Mouse (Mus musculus) liver, embryonic 14.5 days (tissue): ENCODE results near the gene Fbxo10. TPM values are rescaled to one million over a fixed set of nuclear protein-coding genes. Genes with fewer than 3 reads are reported as not detected.
"Not testable (repeated sequence)": the region's sequence is repeated elsewhere in the genome, so short reads cannot be mapped to it uniquely, and the experiment has no call there.

Source experiments
- ATAC-seq: fragments of 200-750 bp; cut with Nextera tagmentation; 2 replicates; pipeline ENCODE4 v1.8.0; 2017; ENCODE audit warnings: moderate number of reproducible peaks, mild to moderate bottlenecking, moderate library complexity; ENCODE audit not compliant: insufficient read depth
- DNase-seq, 3 experiments: peaks; one replicate each; pipeline ENCODE4 v3.0.0-alpha.2; 2012 to 2013; ENCODE audit warnings: low read depth in 3 of 3, low spot score in 3 of 3
- H3K27ac ChIP-seq: fragments of 300-500 bp; sonication (generic); 2 replicates; pipeline ENCODE4 v1.5.1; 2014; ENCODE audit warnings: moderate library complexity, mild to moderate bottlenecking, control low read depth, inconsistent platforms
- H3K27me3 ChIP-seq: fragments of 300-500 bp; sonication (generic); 2 replicates; pipeline ENCODE4 v1.6.1; 2014; ENCODE audit warnings: mild to moderate bottlenecking, low read length, moderate library complexity; ENCODE audit not compliant: control insufficient read depth, insufficient read depth
- H3K36me3 ChIP-seq: fragments of 300-500 bp; sonication (generic); replicated peaks from 2 replicates; pipeline ENCODE4 v1.6.1; 2014; ENCODE audit warnings: low read depth; ENCODE audit not compliant: control insufficient read depth, insufficient read depth
- H3K4me1 ChIP-seq, 2 experiments: fragments of 200-500 bp in 1 of 2; fragments of 300-500 bp in 1 of 2; sonication (generic) in 1 of 2; replicated peaks; 2 replicates each; pipeline ENCODE4 v1.6.1; 2012 to 2014; ENCODE audit warnings: antibody characterized with exemption in 1 of 2, inconsistent platforms in 1 of 2, low read length in 1 of 2; ENCODE audit not compliant: control insufficient read depth in 2 of 2, insufficient read depth in 2 of 2
- H3K4me2 ChIP-seq: fragments of 300-500 bp; sonication (generic); 2 replicates; pipeline ENCODE4 v1.6.1; 2014; ENCODE audit warnings: low read depth, mild to moderate bottlenecking, control low read depth, moderate library complexity
- H3K4me3 ChIP-seq, 2 experiments: fragments of 200-500 bp in 1 of 2; fragments of 300-500 bp in 1 of 2; sonication (generic) in 1 of 2; 2 replicates each; pipeline ENCODE4 v1.5.1; 2012 to 2014; ENCODE audit warnings: low read depth in 2 of 2, low read length in 2 of 2, mild to moderate bottlenecking in 2 of 2, control low read depth in 1 of 2, inconsistent platforms in 1 of 2, moderate library complexity in 1 of 2; ENCODE audit not compliant: insufficient read depth in 1 of 2
- H3K9ac ChIP-seq: fragments of 300-500 bp; sonication (generic); replicated peaks from 2 replicates; pipeline ENCODE4 v1.6.1; 2014; ENCODE audit warnings: mild to moderate bottlenecking, control low read depth, moderate library complexity
- H3K9me3 ChIP-seq: fragments of 300-500 bp; sonication (generic); 2 replicates; pipeline ENCODE4 v1.6.1; 2016; ENCODE audit warnings: low read length, mixed read lengths; ENCODE audit not compliant: control insufficient read depth
- CTCF ChIP-seq: IDR thresholded peaks from 2 replicates; pipeline ENCODE4 v1.5.1; 2016; ENCODE audit warnings: antibody characterized with exemption, low read depth, control low read depth
- EP300 ChIP-seq: IDR thresholded peaks from 2 replicates; pipeline ENCODE4 v1.6.1; 2016; ENCODE audit warnings: antibody characterized with exemption, low read depth
- WGBS: fragments of 180-500 bp; shearing (Covaris S2); extraction: QIAGEN DNeasy Blood & Tissue Kit; methylation state at CpG from one replicate; pipeline ENCODE4 v1.1.7; 2014; ENCODE audit not compliant: insufficient replicate concordance; 5-methylcytosine and 5-hydroxymethylcytosine counted together
- polyA plus RNA-seq, 2 experiments: library from polyadenylated mRNA; depleted of rRNA in 1 of 2; stranded (reverse) in 1 of 2; unstranded in 1 of 2; fragments of >200 nt; fragmentation: Nextera tagmentation in 1 of 2; extraction: Ambion mirVana in 1 of 2; gene quantifications; 2 replicates each; pipeline versions ENCODE4 v1.2.1 to v1.2.3; 2012 to 2014

Gene Fbxo10
- polyA plus RNA-seq, 2 experiments, result 2.4 to 4.3 TPM

DNA sequence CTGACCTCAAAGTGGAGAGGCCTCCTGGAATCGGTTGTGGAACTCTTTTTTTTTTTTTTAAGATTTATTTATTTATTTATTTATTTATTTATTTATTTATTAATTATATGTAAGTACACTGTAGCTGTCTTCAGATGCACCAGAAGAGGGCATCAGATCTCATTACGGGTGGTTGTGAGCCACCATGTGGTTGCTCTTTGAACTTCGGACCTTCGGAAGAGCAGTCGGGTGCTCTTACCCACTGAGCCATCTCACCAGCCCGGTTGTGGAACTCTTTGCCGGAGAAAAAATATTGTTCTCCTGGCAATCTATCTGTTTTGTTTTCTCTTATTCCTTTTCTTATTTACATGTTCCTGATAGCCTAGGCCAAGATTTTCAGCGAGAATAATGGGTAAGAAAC lies 45.5 kb downstream of the Fbxo10 start:
- peak; percentile 41 for TF ChIP-seq CTCF

DNA sequence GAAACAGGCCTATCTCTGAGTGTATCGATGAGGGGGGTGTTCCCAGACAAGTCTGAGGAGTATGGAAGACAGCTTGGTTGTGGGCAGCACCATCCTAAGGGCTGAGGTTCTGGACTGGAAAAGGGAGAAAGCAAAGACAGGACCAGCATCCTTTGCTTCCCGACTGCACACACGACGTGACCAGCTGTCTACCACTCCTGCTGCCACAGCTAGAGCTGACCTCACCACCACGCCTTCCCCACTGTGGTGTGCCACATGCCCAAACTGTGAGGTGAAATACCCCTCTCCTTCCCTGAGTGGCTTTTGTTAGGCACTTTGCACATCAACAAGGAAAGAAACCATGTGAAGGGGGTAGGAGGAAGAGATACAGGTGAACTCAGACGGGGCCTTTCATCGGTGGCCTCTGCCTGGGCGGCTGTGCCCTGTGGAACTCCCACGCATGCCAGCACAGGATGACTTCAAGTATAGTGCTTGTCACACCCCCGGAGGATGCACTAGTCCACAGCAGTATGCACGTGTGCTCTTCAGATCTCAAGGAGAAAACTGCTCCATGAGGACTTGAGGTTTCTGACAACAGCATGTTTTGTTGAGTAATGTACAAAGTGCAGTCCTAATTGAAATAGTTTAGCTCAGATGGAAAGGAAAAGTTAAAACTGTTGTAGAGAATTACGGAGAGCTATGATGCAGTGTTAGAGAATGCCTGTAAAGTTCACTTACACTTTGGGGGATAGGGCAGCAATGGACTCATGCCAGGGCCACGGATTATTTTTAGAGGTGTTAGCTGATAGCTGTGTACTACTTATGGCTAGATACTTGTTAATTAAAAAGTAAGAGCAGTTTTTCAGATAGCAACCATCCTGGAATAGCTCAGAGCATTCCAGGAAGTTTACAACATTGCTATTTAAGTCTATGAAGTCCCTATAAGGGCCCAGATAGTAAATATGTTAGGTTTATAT lies 46.7 kb downstream of the Fbxo10 start:
- no peaks in the 10 kb centered on the region for H3K9me3 ChIP-seq
- ATAC-seq (no peak), DNase-seq (no peak)
- H3K9ac ChIP-seq, result no peak overlapping the region
- TF ChIP-seq CTCF, result no peak
- TF ChIP-seq EP300, result no peak
- no peaks in the 10 kb centered on the region for H3K27me3 ChIP-seq
- H3K4me1 ChIP-seq, result no peaks in the 10 kb centered on the region
- no peak overlapping the region for H3K4me3 ChIP-seq
- H3K27ac ChIP-seq, result no peak overlapping the region
- H3K4me2 ChIP-seq, result no peak overlapping the region
- WGBS, result 78% methylated on average over 13 of the region's 13 CpGs
- no peaks in the 10 kb centered on the region for H3K36me3 ChIP-seq

More for the DNA sequence above, 45.5 kb downstream of the Fbxo10 start:
- not testable (repeated sequence) for H3K9me3 ChIP-seq, H3K27ac ChIP-seq, H3K9ac ChIP-seq, H3K4me2 ChIP-seq, ATAC-seq, H3K4me3 ChIP-seq, H3K4me1 ChIP-seq, DNase-seq, H3K27me3 ChIP-seq, H3K36me3 ChIP-seq
- WGBS, result 35% methylated on average over 8 of the region's 8 CpGs

DNA sequence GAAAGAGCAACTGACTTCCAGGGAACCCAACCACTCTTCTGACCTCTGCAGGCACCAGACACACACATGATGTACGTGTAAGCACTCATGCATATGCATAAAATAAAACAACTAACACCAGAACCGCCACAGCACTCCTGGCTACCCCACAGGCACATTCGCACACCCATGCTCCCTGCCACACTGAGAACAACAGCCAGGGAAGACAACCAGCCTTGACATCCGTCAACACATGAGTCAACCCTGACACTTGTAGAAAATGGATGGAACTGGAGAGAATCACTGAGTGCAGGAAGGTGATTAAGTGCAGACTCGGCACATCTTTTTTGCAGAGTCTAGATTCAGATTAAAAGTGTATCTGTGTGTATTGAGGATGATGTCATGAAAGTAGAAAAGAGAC lies 47.8 kb downstream of the Fbxo10 start:
- Histone ChIP-seq H3K4me1 (no peaks in the 10 kb centered on the region), H3K9ac (no peak overlapping the region), H3K27ac (no peak overlapping the region), H3K27me3 (no peaks in the 10 kb centered on the region), H3K36me3 (no peaks in the 10 kb centered on the region; the same call in 1 of the 2 replicates), H3K4me2 (no peak overlapping the region), H3K4me3 (no peak overlapping the region), H3K9me3 (no peaks in the 10 kb centered on the region)
- TF ChIP-seq EP300, result no peak
- no peak for TF ChIP-seq CTCF
- DNase-seq (no peak), ATAC-seq (no peak)
- WGBS, result 67% methylated on average over 5 of the region's 5 CpGs

DNA sequence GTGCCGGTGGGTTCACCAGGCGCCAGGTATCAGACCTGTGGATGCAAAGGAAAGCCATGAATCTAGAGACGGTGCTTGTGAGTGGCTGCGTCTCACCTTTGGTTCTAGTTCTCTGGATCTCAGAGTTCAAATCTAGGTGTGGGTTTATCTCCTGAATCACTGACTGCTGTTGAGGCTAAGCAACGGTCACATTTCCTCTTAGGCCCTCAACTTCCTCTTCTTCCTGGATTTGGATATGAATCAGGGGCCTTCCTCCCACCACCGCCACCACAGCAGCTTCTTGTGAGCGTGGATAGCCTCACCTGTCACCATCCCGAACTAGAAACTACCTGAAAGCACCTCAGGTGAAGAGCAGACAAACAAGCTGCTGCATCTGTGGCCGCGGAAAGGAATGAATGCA lies 48.4 kb downstream of the Fbxo10 start:
- Histone ChIP-seq H3K4me1 (no peaks in the 10 kb centered on the region), H3K4me2 (no peak overlapping the region), H3K9ac (no peak overlapping the region), H3K9me3 (no peaks in the 10 kb centered on the region), H3K27me3 (no peaks in the 10 kb centered on the region), H3K36me3 (no peaks in the 10 kb centered on the region; the same call in 1 of the 2 replicates), H3K4me3 (no peak overlapping the region), H3K27ac (no peak overlapping the region)
- ATAC-seq (no peak), DNase-seq (no peak)
- no peak for TF ChIP-seq CTCF
- no peak for TF ChIP-seq EP300
- 58% methylated on average over 10 of the region's 10 CpGs for WGBS

DNA sequence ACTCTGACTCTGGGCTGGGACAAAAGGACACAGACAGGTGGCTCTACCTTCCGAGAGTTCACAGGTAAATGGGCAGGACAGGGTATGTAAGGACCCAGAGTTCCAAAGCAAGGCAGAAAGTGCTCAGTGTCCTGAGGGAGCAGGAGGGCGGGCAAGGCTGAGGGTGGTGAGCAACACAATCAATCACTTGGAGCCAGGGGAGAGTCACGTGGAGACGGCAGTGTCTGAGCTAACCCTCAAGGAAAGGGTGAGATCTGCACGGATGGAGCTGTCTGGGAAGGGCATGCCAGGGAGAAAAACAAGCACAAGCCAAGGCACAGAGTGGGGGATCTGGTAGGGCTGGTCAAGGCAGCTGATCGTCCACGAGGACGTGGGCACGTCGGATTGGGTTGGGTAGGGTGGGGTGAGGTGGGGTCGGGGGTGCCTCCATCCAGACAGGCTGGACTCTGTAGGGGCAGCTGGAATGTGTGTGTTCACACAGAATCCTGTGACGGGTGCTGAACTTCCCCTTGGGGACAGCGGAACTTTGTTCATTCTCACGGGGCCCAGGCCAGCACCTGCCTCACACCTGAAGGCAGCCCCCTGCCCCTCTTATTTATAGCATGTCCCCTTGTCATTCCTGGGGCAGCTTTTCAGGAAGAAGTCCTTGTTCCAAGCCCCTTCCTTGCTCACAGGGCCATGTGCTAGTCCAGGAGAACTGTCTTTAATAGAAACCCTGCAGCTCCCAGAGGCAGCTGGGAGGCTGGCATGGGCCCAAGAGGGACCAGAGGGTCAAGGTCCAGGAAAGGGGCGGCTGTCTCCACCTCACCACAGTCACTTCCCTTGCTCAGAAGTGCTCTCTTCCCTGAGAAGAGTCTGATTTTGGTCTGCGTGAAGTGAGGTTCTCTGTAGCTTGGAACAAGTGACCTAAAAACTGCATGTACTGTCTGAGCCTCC lies 49.4 kb downstream of the Fbxo10 start:
- no peak overlapping the region for H3K9ac ChIP-seq
- no peaks in the 10 kb centered on the region for H3K27me3 ChIP-seq
- H3K36me3 ChIP-seq, result no peaks in the 10 kb centered on the region; the same call in 1 of the 2 replicates
- H3K27ac ChIP-seq, result no peak overlapping the region
- no peak for ATAC-seq
- no peak overlapping the region for H3K4me3 ChIP-seq
- no peaks in the 10 kb centered on the region for H3K4me1 ChIP-seq
- no peak for DNase-seq
- H3K4me2 ChIP-seq, result no peak overlapping the region
- H3K9me3 ChIP-seq, result no peaks in the 10 kb centered on the region
- WGBS, result 72% methylated on average over 16 of the region's 16 CpGs
- TF ChIP-seq EP300 (no peak), CTCF (no peak)
